Mouse (Mus musculus) CH12.LX (cell line): ENCODE results near the gene Tbx5. TPM values are rescaled to one million over a fixed set of nuclear protein-coding genes. Genes with fewer than 3 reads are reported as not detected.

Source experiments
- DNase-seq: peaks from one replicate; pipeline ENCODE4 v3.0.0-alpha.2; 2013; ENCODE audit errors: extremely low read depth
- H3K27ac ChIP-seq: 2 replicates; pipeline ENCODE4 v1.5.1; 2012; ENCODE audit warnings: low read depth, mild to moderate bottlenecking, control low read depth, moderate library complexity; ENCODE audit not compliant: insufficient read depth
- H3K27me3 ChIP-seq: replicated peaks from 2 replicates; pipeline ENCODE3; 2012; ENCODE audit warnings: inconsistent platforms
- H3K36me3 ChIP-seq, 2 experiments: replicated peaks in 1 of 2; 2 replicates each; pipeline versions ENCODE3 to v1.6.1; 2012; ENCODE audit warnings: inconsistent platforms in 1 of 2, low read length in 1 of 2, mild to moderate bottlenecking in 1 of 2, mixed read lengths in 1 of 2, moderate library complexity in 1 of 2; ENCODE audit not compliant: control insufficient read depth in 1 of 2, insufficient read depth in 1 of 2
- H3K4me1 ChIP-seq, 2 experiments: 2 replicates each; pipeline ENCODE4 v1.6.1; 2012; ENCODE audit warnings: inconsistent platforms in 1 of 2, moderate library complexity in 1 of 2; ENCODE audit not compliant: insufficient read depth in 2 of 2, control insufficient read depth in 1 of 2
- H3K4me2 ChIP-seq: 2 replicates; pipeline ENCODE4 v1.6.1; 2012; ENCODE audit warnings: low read depth, mild to moderate bottlenecking, control low read depth; ENCODE audit not compliant: poor library complexity, insufficient read depth, severe bottlenecking
- H3K4me3 ChIP-seq, 3 experiments: fragments of 150-350 bp in 1 of 3; sonication (generic) in 1 of 3; replicated peaks in 1 of 3; 2 replicates each; pipeline versions ENCODE3 to v1.5.1; 2011 to 2012; ENCODE audit warnings: low read depth in 2 of 3, low read length in 2 of 3, mild to moderate bottlenecking in 2 of 3, moderate library complexity in 2 of 3, control low read depth in 1 of 3, improper control_type of control experiment in 1 of 3, inconsistent platforms in 1 of 3, mixed read lengths in 1 of 3; ENCODE audit not compliant: poor library complexity in 1 of 3
- H3K79me2 ChIP-seq: replicated peaks from 2 replicates; pipeline ENCODE4 v1.6.1; 2012; ENCODE audit warnings: mild to moderate bottlenecking, moderate library complexity; ENCODE audit not compliant: control insufficient read depth, poor library complexity, insufficient read depth, severe bottlenecking; ENCODE audit errors: extremely low read depth
- H3K9ac ChIP-seq: 2 replicates; pipeline ENCODE4 v1.6.1; 2012; ENCODE audit warnings: low read depth, mild to moderate bottlenecking, control low read depth, moderate library complexity; ENCODE audit not compliant: insufficient read depth
- H3K9me3 ChIP-seq: replicated peaks from 2 replicates; pipeline ENCODE3; 2012; ENCODE audit warnings: low read length, inconsistent platforms, mixed read lengths
- CHD2 ChIP-seq: IDR thresholded peaks from 2 replicates; pipeline ENCODE4 v1.6.1; 2011; ENCODE audit warnings: low read length, improper control_type of control experiment
- CTCF ChIP-seq, 2 experiments: IDR thresholded peaks in 1 of 2; conservative IDR thresholded peaks in 1 of 2; 2 replicates each; pipeline ENCODE4 v1.5.1; 2011 to 2012; ENCODE audit warnings: low read depth in 2 of 2, low read length in 2 of 2, improper control_type of control experiment in 1 of 2, inconsistent platforms in 1 of 2, mild to moderate bottlenecking in 1 of 2, moderate library complexity in 1 of 2
- ETS1 ChIP-seq: conservative IDR thresholded peaks from 2 replicates; pipeline ENCODE4 v1.6.1; 2012; ENCODE audit warnings: low read depth, mild to moderate bottlenecking, inconsistent platforms, low read length, improper control_type of control experiment, moderate library complexity
- GABPA ChIP-seq: IDR thresholded peaks from 2 replicates; pipeline ENCODE4 v1.6.1; 2012; ENCODE audit warnings: low read depth, low read length, improper control_type of control experiment, inconsistent platforms; ENCODE audit not compliant: insufficient replicate concordance
- HCFC1 ChIP-seq: IDR thresholded peaks from 2 replicates; pipeline ENCODE4 v1.6.1; 2012; ENCODE audit warnings: low read depth, mild to moderate bottlenecking, inconsistent platforms, low read length, improper control_type of control experiment
- IRF4 ChIP-seq: IDR thresholded peaks from 2 replicates; pipeline ENCODE4 v1.6.1; 2014; ENCODE audit warnings: low read depth, mild to moderate bottlenecking, inconsistent platforms, low read length, improper control_type of control experiment
- JUN ChIP-seq: IDR thresholded peaks from 2 replicates; pipeline ENCODE4 v1.6.1; 2011; ENCODE audit warnings: low read depth, mild to moderate bottlenecking, low read length, improper control_type of control experiment, moderate library complexity; ENCODE audit not compliant: insufficient read depth
- KAT2A ChIP-seq: IDR thresholded peaks from 2 replicates; pipeline ENCODE4 v1.6.1; 2012; ENCODE audit warnings: low read length, improper control_type of control experiment, inconsistent platforms; ENCODE audit not compliant: insufficient replicate concordance
- MAZ ChIP-seq: IDR thresholded peaks from 2 replicates; pipeline ENCODE4 v1.6.1; 2012; ENCODE audit warnings: low read depth, mild to moderate bottlenecking, inconsistent platforms, low read length, improper control_type of control experiment, moderate library complexity
- MEF2A ChIP-seq: IDR thresholded peaks from 2 replicates; pipeline ENCODE4 v1.6.1; 2014; ENCODE audit warnings: low read depth, mild to moderate bottlenecking, inconsistent platforms, low read length, improper control_type of control experiment, borderline replicate concordance
- NELFE ChIP-seq: IDR thresholded peaks from 2 replicates; pipeline ENCODE4 v1.6.1; 2011; ENCODE audit warnings: low read depth, low read length, improper control_type of control experiment
- PAX5 ChIP-seq: IDR thresholded peaks from 2 replicates; pipeline ENCODE4 v1.6.1; 2012; ENCODE audit warnings: low read length, inconsistent platforms, mixed read lengths
- POLR2A ChIP-seq: IDR thresholded peaks from 2 replicates; pipeline ENCODE4 v1.6.1; 2011; ENCODE audit warnings: low read depth, mild to moderate bottlenecking, improper control_type of control experiment, low read length
- RAD21 ChIP-seq: IDR thresholded peaks from 2 replicates; pipeline ENCODE4 v1.6.1; 2011; ENCODE audit warnings: low read depth, mild to moderate bottlenecking, low read length, improper control_type of control experiment, moderate library complexity
- RCOR1 ChIP-seq: conservative IDR thresholded peaks from 2 replicates; pipeline ENCODE4 v1.6.1; 2012; ENCODE audit warnings: low read depth, mild to moderate bottlenecking, inconsistent platforms, low read length, improper control_type of control experiment
- SIN3A ChIP-seq: IDR thresholded peaks from 2 replicates; pipeline ENCODE4 v1.6.1; 2012; ENCODE audit warnings: low read length, improper control_type of control experiment, inconsistent platforms
- SMC3 ChIP-seq: IDR thresholded peaks from 2 replicates; pipeline ENCODE4 v1.6.1; 2011; ENCODE audit warnings: low read depth, low read length, improper control_type of control experiment
- TCF12 ChIP-seq: IDR thresholded peaks from 2 replicates; pipeline ENCODE4 v1.6.1; 2014; ENCODE audit warnings: low read depth, mild to moderate bottlenecking, inconsistent platforms, low read length, improper control_type of control experiment
- UBTF ChIP-seq: IDR thresholded peaks from 2 replicates; pipeline ENCODE4 v1.6.1; 2012; ENCODE audit warnings: low read depth, mild to moderate bottlenecking, inconsistent platforms, low read length, improper control_type of control experiment, moderate library complexity
- USF2 ChIP-seq: conservative IDR thresholded peaks from 2 replicates; pipeline ENCODE4 v1.6.1; 2011; ENCODE audit warnings: low read depth, low read length, improper control_type of control experiment
- ZC3H11A ChIP-seq: IDR thresholded peaks from 2 replicates; pipeline ENCODE4 v1.6.1; 2012; ENCODE audit warnings: low read depth, mild to moderate bottlenecking, inconsistent platforms, low read length, improper control_type of control experiment
- ZKSCAN1 ChIP-seq: IDR thresholded peaks from 2 replicates; pipeline ENCODE4 v1.6.1; 2012; ENCODE audit warnings: low read depth, inconsistent platforms, low read length, improper control_type of control experiment, borderline replicate concordance
- ZNF384 ChIP-seq: IDR thresholded peaks from 2 replicates; pipeline ENCODE4 v1.6.1; 2012; ENCODE audit warnings: low read depth, low read length, improper control_type of control experiment, inconsistent platforms
- dilution Hi-C: fragments of 300-500 bp; cut with MboI; formaldehyde crosslinking; loops from 2 replicates; pipeline ENCODE4 v1.14.3; 2020; ENCODE audit warnings: low sequenced_read_pairs; ENCODE audit not compliant: extremely low pct_unique_long_range_greater_than_20kb, extremely low pct_ligation_motif_present
- in situ Hi-C: fragments of 300-500 bp; cut with MboI; formaldehyde crosslinking; loops from 3 replicates; pipeline ENCODE4 v1.14.3; 2019; ENCODE audit warnings: low sequenced_read_pairs, low pct_ligation_motif_present, low pct_unique_long_range_greater_than_20kb, mixed read lengths
- polyA plus RNA-seq: library from polyadenylated mRNA; unstranded; fragments of >175 nt; gene quantifications from 2 replicates; pipeline ENCODE4 v1.2.1, GENCODE M21; 2012; ENCODE audit warnings: low read depth; ENCODE audit not compliant: insufficient read length
- total RNA-seq, 2 experiments: library from RNA; depleted of rRNA; stranded (reverse); fragments of 300-350 nt in 1 of 2; fragments of >200 nt in 1 of 2; gene quantifications; 2 replicates each; pipeline ENCODE4 v1.2.3; 2012 to 2014

The Tbx5 gene
- total and polyA plus RNA-seq, 3 experiments: not detected

DNA sequence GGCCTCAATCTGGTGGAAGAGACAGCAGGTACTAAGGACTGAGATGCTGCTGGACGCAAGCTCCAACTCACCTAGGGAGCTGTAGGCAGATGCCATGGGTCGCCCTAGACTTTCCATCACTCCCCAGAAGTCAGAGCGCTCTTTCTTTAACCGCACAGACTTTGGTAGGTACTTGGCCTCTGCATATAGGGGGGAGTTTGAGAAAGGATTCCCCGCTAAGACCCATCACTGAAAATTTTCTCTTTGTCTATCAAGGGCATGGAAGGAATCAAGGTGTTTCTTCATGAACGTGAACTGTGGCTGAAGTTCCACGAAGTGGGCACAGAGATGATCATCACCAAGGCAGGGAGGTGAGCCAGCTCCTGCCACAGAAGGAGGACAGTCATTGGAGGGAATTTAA lies 6.0 kb downstream of the Tbx5 start:
- in situ Hi-C loops: no loop called here
- DNase-seq: no peak
- H3K27me3 ChIP-seq: no peaks in the 10 kb centered on the region
- H3K4me1 ChIP-seq: no peaks in the 10 kb centered on the region
- H3K4me2 ChIP-seq: no peak overlapping the region
- no peak overlapping the region for H3K9ac ChIP-seq
- dilution Hi-C loops: no loop called here
- H3K4me3 ChIP-seq: no peak overlapping the region
- TF ChIP-seq MEF2A (no peak), TCF12 (no peak), UBTF (no peak), POLR2A (no peak), JUN (no peak), RAD21 (no peak), IRF4 (no peak), SIN3A (no peak), SMC3 (no peak), PAX5 (no peak), GABPA (no peak), ZNF384 (no peak), ZKSCAN1 (no peak), CTCF (conservative IDR thresholded peaks at IDR 0.05 in 1 of 2, IDR thresholded peaks at IDR 0.05 in 1 of 2; ENCODE audit: low read depth in 2 of 2, low read length in 2 of 2) (no peak), HCFC1 (no peak), USF2 (no peak), CHD2 (no peak), ZC3H11A (no peak)
- H3K79me2 ChIP-seq: no peaks in the 10 kb centered on the region
- H3K36me3 ChIP-seq: no peaks in the 10 kb centered on the region
- no peak overlapping the region for H3K27ac ChIP-seq
- H3K9me3 ChIP-seq: peaks cover 80% of the 10 kb centered on the region

- in situ Hi-C loops: no loop called here
- no peaks in the 10 kb centered on the region for H3K27me3 ChIP-seq
- TF ChIP-seq UBTF: no peak
- no peak for TF ChIP-seq ZNF384
- TF ChIP-seq ZC3H11A: no peak
- no peak for TF ChIP-seq ETS1
- TF ChIP-seq USF2: no peak
- no peak for TF ChIP-seq RAD21
- TF ChIP-seq RCOR1: no peak
- no peak for TF ChIP-seq MAZ
- no peak for TF ChIP-seq NELFE
- TF ChIP-seq KAT2A: no peak
These were observed 6.7 kb downstream of the Tbx5 start for GRCm38 (mm10) chr5:119839156-119839555.

More at GRCm38 (mm10) chr5:119839156-119839555, 6.7 kb downstream of the Tbx5 start:
- peaks cover 79% of the 10 kb centered on the region for H3K9me3 ChIP-seq
- no peaks in the 10 kb centered on the region for H3K79me2 ChIP-seq
- DNase-seq: no peak
- no peaks in the 10 kb centered on the region for H3K36me3 ChIP-seq
- H3K4me3 ChIP-seq: no peak overlapping the region
- dilution Hi-C loops: no loop called here
- no peak overlapping the region for H3K4me2 ChIP-seq
- H3K4me1 ChIP-seq: no peaks in the 10 kb centered on the region
- H3K27ac ChIP-seq: no peak overlapping the region
- no peak overlapping the region for H3K9ac ChIP-seq
